Mouse (Mus musculus): ENCODE data around the gene Vapa.

GRCm38 (mm10) chr17:65626301-65626700, 12.9 kb upstream of the Vapa start:
- TF ChIP-seq CTCF (IDR thresholded peaks at IDR 0.05; ENCODE audit: extremely low read depth, insufficient read length, insufficient replicate concordance, low read depth, low read length), result no peak
- no peak for TF ChIP-seq POLR2A (IDR thresholded peaks at IDR 0.05; ENCODE audit: low read depth, low read length)

Data from small intestine, adult 2 months (tissue).